Comparison of ENCODE assay signal across 8 mouse cellular contexts in the genomic region with DNA sequence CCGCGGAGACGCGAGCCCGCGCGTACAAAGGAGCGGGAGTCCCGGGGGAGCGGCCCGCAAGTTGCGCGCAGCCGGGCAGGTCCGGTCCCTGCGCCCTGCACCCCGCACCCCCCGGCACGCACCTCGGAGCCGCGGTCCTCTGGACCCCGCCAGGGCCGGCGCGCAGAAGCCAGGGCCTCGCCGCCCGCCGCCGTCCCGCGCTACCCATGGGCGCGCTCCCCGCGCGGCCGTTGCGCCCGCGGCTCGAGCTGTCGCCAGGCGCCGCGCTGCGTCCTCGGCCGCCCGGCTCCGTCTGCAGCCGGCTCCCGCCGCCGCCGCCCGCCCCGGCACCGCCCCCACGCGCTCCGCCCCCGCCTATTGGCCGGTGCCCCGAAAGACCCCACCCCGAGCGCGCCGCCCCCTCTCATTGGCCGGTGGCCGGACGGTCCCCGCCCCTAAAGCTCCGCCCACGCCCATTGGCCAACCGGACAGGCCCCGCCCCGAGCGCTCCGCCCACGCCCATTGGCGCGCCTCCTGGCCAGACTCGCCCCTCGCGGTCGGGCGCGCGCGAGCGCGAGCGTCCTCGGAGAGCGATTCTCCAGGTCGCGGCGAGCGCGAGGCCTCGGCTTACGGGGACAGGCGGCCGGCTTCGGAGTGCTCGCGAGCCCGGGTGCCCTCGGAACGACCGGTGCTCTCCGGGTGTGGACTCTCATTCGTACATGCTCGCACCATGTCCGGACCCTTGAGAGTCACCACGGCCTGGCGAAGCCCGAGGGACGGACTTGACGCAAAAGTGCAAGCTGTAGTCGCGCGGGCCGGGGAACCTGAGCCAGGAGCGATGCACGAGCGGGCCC. TPM values are rescaled to one million over a fixed set of nuclear protein-coding genes. Genes with fewer than 3 reads are reported as not detected.
DNase-seq lines count a peak whose midpoint lies in the region; ATAC-seq and TF ChIP-seq lines count a peak whose summit lies in the region.

TSS of gene Sipa1l2 (minus strand) at position 276 of the 833 bp plus-strand sequence.

- ATAC-seq in cerebellum, adult (ENCODE audit: insufficient number of reproducible peaks, low FRiP score, low TSS enrichment) = peak; percentile 69
- ATAC-seq in forebrain, embryonic 13.5 days = peak; percentile 90
- ATAC-seq in liver, embryonic 16.5 days (ENCODE audit: low read depth) = peak; percentile 92
- ATAC-seq in neural tube, embryonic 12.5 days (ENCODE audit: low FRiP score, low read depth) = peak; percentile 86
- ATAC-seq in stomach, postnatal 0 days (ENCODE audit: low FRiP score, low TSS enrichment) = peak; percentile 91

- H3K4me2 ChIP-seq in forebrain, embryonic 13.5 days = peak within 1 kb of the TSS; percentile 80
- peak within 1 kb of the TSS; percentile 81 for H3K4me2 ChIP-seq in liver, embryonic 16.5 days (ENCODE audit: low read depth, low read length)
- peak within 1 kb of the TSS; percentile 94 for H3K4me2 ChIP-seq in neural tube, embryonic 12.5 days (replicated peaks)
- peak within 1 kb of the TSS; percentile 91 for H3K4me2 ChIP-seq in stomach, postnatal 0 days (replicated peaks; ENCODE audit: low read depth)

- H3K9ac ChIP-seq in forebrain, embryonic 13.5 days = peak within 1 kb of the TSS; percentile 90
- H3K9ac ChIP-seq in liver, embryonic 16.5 days (ENCODE audit: low read depth, low read length) = peak within 1 kb of the TSS; percentile 57
- H3K9ac ChIP-seq in neural tube, embryonic 12.5 days = peak within 1 kb of the TSS; percentile 78
- peak within 1 kb of the TSS; percentile 82 for H3K9ac ChIP-seq in stomach, postnatal 0 days (ENCODE audit: low read length)

- peak within 1 kb of the TSS; percentile 74 for H3K27ac ChIP-seq in forebrain, embryonic 13.5 days
- no peak within 1 kb of the TSS for H3K27ac ChIP-seq in liver, embryonic 16.5 days (ENCODE audit: low read length)
- H3K27ac ChIP-seq in neural tube, embryonic 12.5 days = 0 out of 2 replicates have a peak within 1 kb of the TSS, but pooled peaks have one; percentile 32
- H3K27ac ChIP-seq in stomach, postnatal 0 days (replicated peaks) = peak within 1 kb of the TSS; percentile 92

- peaks cover 32% of the 10 kb centered on the region for H3K4me1 ChIP-seq in E14TG2a.4 (replicated peaks; ENCODE audit: low read depth, low read length)
- peaks cover 41% of the 10 kb centered on the region for H3K4me1 ChIP-seq in forebrain, embryonic 13.5 days
- peaks cover 14% of the 10 kb centered on the region for H3K4me1 ChIP-seq in liver, embryonic 16.5 days (ENCODE audit: control insufficient read depth, low read depth, low read length)
- peaks cover 27% of the 10 kb centered on the region for H3K4me1 ChIP-seq in neural tube, embryonic 12.5 days
- H3K4me1 ChIP-seq in stomach, postnatal 0 days (replicated peaks; ENCODE audit: control insufficient read depth, insufficient read depth) = peaks cover 2% of the 10 kb centered on the region; the same call in 1 of the 2 replicates

- H3K9me3 ChIP-seq in E14TG2a.4 (ENCODE audit: low read length) = no peaks in the 10 kb centered on the region
- no peaks in the 10 kb centered on the region for H3K9me3 ChIP-seq in forebrain, embryonic 13.5 days (replicated peaks)
- no peaks in the 10 kb centered on the region for H3K9me3 ChIP-seq in liver, embryonic 16.5 days (replicated peaks; ENCODE audit: control insufficient read depth, low read length)
- H3K9me3 ChIP-seq in neural tube, embryonic 12.5 days = no peaks in the 10 kb centered on the region
- H3K9me3 ChIP-seq in stomach, postnatal 0 days (ENCODE audit: control insufficient read depth, low read length) = no peaks in the 10 kb centered on the region

- no peaks in the 10 kb centered on the region for H3K36me3 ChIP-seq in E14TG2a.4 (ENCODE audit: insufficient read depth, low read length)
- H3K36me3 ChIP-seq in forebrain, embryonic 13.5 days (ENCODE audit: poor library complexity, severe bottlenecking) = no peaks in the 10 kb centered on the region
- H3K36me3 ChIP-seq in liver, embryonic 16.5 days (ENCODE audit: control insufficient read depth, insufficient read depth) = no peaks in the 10 kb centered on the region
- H3K36me3 ChIP-seq in neural tube, embryonic 12.5 days = no peaks in the 10 kb centered on the region
- no peaks in the 10 kb centered on the region for H3K36me3 ChIP-seq in stomach, postnatal 0 days (ENCODE audit: control insufficient read depth, insufficient read depth, low read length)

- under 1% methylated on average over 93 of the region's 129 CpGs for WGBS in forebrain, embryonic 13.5 days
- under 1% methylated on average over 118 of the region's 129 CpGs for WGBS in liver, embryonic 16.5 days (ENCODE audit: insufficient replicate concordance)
- under 1% methylated on average over 125 of the region's 129 CpGs for WGBS in neural tube, embryonic 12.5 days
- 1% methylated on average over 95 of the region's 129 CpGs for WGBS in stomach, postnatal 0 days

- no peak for TF ChIP-seq CTCF in E14TG2a.4 (conservative IDR thresholded peaks at IDR 0.05; ENCODE audit: low read length)
- 0 out of 2 replicates have a peak, but pooled peaks have one; percentile 15 for TF ChIP-seq CTCF in stomach, postnatal 0 days (IDR thresholded peaks at IDR 0.05; ENCODE audit: low read depth)

- H3K27me3 ChIP-seq in E14TG2a.4 (ENCODE audit: insufficient read depth, low read length) = peaks cover 9% of the 10 kb centered on the region; the same call in 1 of the 2 replicates
- H3K27me3 ChIP-seq in forebrain, embryonic 13.5 days = no peaks in the 10 kb centered on the region
- H3K27me3 ChIP-seq in liver, embryonic 16.5 days (ENCODE audit: control insufficient read depth, insufficient read depth, low read depth, low read length) = peaks cover 25% of the 10 kb centered on the region
- peaks cover 5% of the 10 kb centered on the region; the same call in 1 of the 2 replicates for H3K27me3 ChIP-seq in neural tube, embryonic 12.5 days (replicated peaks)
- no peaks in the 10 kb centered on the region for H3K27me3 ChIP-seq in stomach, postnatal 0 days (ENCODE audit: control insufficient read depth, insufficient read depth, low read length)

- intact Hi-C loops in heart, postnatal 10 days (cut with DNase I) = loop anchor here (1.0 to 10.0 kb wide), 10 partner anchors 39 to 505 kb away; partner anchors contain the start of gene Map10

- H3K4me3 ChIP-seq in E14TG2a.4 (replicated peaks; ENCODE audit: low read length) = peak within 1 kb of the TSS; percentile 90
- peak within 1 kb of the TSS; percentile 78 for H3K4me3 ChIP-seq in forebrain, embryonic 13.5 days
- peak within 1 kb of the TSS; percentile 63 for H3K4me3 ChIP-seq in liver, embryonic 16.5 days (ENCODE audit: low read depth, low read length)
- H3K4me3 ChIP-seq in neural tube, embryonic 12.5 days = peak within 1 kb of the TSS; percentile 82
- H3K4me3 ChIP-seq in stomach, postnatal 0 days (ENCODE audit: low read depth, low read length) = peak within 1 kb of the TSS; percentile 80

- TF ChIP-seq EP300 in stomach, postnatal 0 days (optimal IDR thresholded peaks at IDR 0.05) = no peak

- peak; percentile 99 for DNase-seq in heart, postnatal 10 days
- peak; percentile 100 for DNase-seq in kidney, postnatal 4 days
- peak; percentile 100 for DNase-seq in stomach, postnatal 0 days (ENCODE audit: low spot score)

RNA-seq across cellular contexts. Expression of gene Sipa1l2, which starts in this region (rescaled TPM):
- 26.7 and 27.2 TPM in 2 replicates for polyA plus RNA-seq in forebrain, embryonic 13.5 days (2015; fragmentation: Nextera tagmentation; extraction: Ambion mirVana)
- 10 to 100 TPM; 52.7 to 67.3 TPM for total RNA-seq in heart, postnatal 10 days (2021)
- polyA plus RNA-seq in liver, embryonic 16.5 days (2015; fragmentation: Nextera tagmentation; extraction: Ambion mirVana) = 0.83 and 1.1 TPM in 2 replicates
- polyA plus RNA-seq in neural tube, embryonic 12.5 days (2016; fragmentation: Nextera tagmentation; extraction: Ambion mirVana) = 24.4 and 25.9 TPM in 2 replicates
- 3.1 and 3.6 TPM in 2 replicates for polyA plus RNA-seq in stomach, postnatal 0 days (2015; fragmentation: Nextera tagmentation; extraction: Ambion mirVana)
